Mouse (Mus musculus): ENCODE results near the gene a.
A peak's percentile ranks its signal among the peaks of the same experiment; 100 is the strongest.
"Not testable (repeated sequence)": the region's sequence is repeated elsewhere in the genome, so short reads cannot be mapped to it uniquely, and the experiment has no call there.

a gene

DNA sequence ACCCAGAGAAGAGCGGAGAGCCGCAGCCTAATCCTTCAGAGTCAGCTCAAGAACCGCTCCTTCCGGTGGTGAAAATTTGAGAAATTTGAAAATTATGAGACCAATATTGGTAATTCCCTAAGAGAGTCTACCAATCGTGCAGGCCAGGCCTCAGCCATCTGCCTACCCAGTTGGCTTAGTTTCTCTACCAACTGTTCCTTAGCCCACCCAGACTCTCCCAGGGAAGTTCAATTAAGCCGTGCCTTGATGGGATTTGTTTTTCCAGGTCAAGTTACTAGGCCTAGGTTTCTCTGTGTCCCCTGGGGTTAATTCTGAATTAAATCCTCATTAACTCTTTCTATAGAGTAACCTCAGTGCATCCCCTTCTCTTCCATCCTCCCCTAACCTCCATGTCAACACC lies 221.8 kb downstream of the a start:
- peak; percentile 76 for DNase-seq

DNA sequence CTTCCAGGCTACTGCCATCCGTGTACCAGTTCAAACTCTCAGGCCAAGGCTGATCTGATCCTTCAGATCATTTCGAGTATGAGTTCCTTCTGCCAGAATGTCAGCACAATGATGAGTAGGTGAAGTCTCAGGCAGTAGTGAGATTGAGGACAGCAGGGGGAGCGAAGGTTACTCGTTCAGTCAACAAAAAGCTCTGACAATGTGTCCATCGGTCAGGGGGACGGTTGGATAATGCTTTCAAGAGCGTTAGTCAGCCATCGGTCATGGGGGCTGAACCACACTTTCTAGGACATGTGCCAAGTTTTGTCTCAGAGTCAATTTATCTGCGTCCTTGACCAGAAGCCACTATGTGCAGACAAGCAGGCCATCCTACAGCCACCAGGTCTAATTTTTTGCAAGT lies 225.5 kb downstream of the a start:
- DNase-seq = not testable (repeated sequence)

DNA sequence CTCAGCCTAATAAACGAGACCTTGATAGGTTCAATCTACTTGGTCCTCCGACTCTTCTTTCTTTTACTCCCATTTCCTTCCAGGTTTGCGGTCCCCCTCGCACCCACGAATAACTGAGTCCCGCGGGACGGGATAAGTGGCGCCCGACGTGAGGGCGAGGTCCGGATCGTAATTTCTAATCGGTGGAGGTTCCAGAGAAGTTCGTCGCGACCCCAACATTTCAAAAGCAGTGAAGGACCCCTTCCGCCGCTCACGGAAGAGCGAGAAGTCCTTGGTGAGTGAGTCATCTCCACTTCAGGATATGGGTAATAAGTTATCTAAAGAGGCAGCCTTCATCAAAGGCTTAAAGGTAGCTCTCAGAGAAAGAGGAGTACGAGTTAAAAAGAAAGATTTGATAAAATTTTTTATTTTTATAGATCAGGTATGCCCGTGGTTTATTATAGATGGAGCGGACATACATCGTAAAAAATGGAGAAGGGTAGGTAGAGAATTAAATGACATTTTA lies 227.1 kb downstream of the a start, which contains the start of gene Gm14226:
Gene Gm14226 (plus strand): TSS at position 16 of the 505 bp plus-strand sequence.
- not testable (repeated sequence) for DNase-seq

DNA sequence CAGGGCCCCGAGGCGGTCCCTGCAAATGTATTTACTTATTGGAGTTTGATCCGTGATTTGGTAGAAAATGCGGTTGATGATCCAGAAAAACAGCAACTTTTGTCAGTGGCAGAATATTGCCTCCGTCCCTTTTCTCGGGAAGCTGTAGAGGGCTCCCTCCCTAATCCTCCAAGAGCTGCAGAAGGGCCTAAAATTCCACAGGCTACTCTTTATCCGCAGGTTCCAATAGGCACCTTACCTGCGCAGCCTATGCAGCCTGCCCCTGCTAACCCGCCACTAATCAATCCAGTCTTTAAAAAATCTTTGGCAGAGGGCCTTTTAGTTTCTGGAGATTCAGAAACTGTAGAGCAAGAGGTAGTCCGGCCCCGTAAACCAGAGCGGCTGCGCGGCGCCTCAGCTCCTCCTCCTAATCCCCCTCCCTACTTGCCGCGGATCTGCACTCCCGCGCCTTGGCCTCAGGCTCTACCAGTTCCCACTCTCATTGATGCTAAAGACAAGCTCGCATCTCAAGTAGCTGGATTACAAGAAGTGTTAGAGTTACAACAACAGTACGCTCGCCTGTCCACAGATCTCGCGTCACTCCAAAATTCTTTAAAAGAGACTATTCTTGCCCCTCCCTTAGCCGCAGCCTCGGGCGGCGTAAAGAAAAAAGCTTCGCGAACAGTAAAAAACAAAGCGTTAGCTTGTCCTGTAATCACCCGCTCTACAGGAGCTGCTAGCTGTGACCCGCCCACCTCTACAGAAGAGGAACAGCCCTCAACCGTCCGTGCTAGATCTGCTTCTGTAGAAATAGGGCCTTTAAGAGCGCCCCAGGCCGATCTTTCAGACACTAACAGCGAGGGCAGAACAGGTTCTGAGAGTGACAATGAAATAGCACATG lies 227.8 kb downstream of the a start:
- DNase-seq = peak; percentile 88

DNA sequence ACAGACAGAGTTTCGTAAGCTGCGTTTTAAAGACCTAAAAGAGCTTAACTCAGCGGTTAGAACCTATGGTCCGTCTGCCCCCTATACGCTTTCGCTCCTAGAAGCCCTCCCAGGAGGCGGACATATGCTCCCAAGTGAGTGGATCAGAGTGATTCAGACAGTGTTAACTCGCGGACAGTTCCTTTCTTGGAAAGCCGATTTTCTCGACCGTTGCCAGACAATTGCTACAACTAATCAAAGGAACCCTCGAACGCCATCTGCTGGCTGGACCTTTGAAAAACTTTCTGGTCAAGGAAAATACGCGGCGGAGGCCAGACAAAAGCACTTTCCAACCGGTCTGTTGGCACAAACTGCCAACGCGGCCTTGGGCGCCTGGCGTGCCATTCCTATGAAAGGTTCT lies 228.5 kb downstream of the a start:
- DNase-seq = peak; percentile 97

DNA sequence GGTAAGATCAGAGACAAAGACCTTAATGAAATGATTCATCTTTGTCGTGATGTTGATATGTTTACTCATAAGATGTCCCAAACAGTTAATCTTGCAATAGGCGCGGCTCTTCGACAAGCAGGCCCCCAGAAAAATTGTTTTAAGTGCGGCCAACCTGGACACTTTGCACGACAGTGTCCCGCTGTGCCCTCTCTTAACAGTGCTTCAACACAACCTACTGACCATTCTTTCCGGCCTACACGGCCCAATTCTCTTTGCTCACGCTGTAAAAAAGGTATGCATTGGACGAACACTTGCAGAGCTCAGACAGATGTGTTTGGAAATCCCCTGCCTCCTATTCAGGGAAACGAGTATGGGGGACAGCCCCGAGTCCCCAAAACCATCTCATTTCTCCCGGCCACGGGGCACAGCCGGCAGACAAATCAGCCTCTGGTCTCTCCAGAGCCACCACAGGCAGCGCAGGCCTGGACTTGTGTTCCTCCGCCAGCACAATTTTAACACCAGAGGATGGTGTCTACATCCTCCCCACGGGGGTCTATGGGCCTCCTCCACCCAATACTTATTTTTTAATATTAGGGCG lies 229.1 kb downstream of the a start:
- not testable (repeated sequence) for DNase-seq

DNA sequence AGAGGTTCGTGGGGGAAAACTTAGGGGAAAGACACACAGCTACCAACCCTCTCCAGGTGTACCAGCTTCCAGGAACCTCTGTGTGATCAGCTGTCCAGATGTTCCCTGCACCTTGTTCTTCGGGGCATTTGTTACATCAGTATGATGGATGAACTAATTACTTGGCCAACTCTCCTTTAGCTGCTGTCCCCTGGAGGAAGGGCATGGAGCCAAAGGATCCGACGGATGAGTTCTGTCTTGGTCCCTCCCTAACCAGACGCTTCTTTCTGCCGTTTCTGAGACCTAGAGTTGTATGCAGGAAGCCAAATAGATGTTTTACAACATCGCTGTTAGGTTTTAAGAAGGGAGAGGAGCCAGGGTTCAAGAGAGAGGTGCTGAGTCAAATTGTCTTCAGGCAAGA lies 239.6 kb downstream of the a start:
- no peak for DNase-seq

DNA sequence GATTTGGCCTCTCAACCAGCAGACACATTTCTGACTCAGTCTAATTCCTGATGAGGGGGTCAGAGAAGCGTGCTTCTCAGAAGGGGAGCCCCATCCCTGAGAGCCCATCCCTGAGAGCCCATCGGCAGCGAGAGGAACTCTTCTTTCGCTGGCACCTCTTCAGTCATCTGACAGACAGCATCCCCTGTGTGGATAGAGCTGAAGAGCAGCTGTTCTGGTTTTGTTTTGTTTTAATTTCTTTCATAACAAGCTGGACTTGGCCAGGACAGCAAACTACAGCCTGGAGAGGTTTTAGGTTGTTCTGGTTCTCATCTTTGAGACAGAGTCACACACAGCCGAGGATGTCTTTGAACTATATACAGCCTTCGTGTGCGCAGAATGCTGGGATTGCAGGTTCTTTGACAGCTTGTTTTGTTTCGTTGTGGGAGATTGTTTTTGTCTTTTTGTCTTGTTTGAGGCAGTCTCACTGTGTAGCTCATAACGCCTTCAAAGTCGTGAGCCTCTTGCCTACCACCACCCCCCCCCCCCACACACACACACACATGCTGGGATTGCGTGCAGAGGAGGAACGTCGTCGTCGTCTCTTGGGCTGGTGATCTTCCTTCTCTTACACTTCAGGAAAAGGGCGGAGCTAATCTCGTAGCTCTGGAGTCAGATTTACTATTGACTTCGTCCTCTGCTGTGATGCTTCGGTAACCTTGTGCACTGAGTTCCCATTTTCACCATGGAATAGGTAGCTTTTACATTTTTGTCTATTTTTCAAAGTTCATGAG lies 241.9 kb downstream of the a start:
- no peak for DNase-seq

DNA sequence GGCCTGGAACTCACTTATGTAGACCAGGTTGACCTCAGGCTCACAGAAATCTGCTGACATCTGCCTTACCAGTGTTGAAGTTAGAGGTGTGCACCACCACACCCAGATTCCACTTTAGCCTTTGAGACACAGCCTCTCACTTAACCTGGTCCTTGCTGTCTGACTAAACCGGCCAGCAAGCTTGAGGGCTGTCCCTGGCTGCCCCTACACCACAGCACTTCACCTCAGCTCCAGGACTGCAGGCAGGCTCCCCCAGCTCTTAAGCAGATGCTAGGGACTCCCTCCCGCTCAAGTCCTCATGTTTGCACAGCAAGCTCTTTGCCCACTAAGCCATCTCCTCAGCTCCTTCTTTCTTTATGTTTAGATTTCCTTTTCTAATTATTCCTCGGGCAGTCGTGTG lies 248.8 kb downstream of the a start:
- DNase-seq = no peak

DNA sequence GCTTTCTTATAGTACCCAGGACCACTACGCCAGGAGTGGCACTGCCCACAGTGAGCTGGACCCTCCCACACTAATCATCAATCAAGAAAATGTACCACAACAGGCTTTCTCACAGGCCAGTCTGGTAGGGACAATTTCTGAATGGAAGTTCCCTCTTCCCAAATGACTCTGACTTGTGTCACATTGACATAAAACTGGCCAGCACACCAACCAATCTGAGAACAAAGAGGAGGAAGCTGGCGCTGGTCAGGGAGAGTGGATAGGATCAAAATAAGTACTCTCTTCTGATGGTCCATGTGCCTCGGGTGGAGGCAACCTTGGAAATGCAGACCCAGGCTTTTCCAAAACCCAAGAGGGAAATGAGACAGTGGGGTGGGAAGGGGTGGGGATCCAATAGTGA lies 253.3 kb downstream of the a start:
- no peak for DNase-seq

DNA sequence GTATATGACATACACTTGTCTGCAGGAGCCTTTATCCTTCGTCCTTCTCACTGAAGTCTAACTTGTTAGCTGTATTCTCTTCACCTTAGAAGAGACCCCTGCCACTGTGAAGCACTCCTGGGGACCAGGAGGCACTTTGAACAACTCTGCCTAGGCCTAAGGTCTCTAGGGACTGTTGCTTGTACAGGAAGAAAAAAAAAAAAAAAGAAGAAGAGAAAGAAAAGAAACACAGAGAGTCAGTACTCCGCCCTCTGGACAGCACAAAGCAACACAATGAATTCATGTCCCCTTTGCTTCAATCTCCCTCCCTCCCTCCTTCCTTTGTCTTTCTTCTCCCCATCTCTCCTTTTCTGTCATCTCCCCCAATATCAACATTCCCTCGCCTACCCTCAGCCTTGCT lies 253.9 kb downstream of the a start:
- DNase-seq = no peak

DNA sequence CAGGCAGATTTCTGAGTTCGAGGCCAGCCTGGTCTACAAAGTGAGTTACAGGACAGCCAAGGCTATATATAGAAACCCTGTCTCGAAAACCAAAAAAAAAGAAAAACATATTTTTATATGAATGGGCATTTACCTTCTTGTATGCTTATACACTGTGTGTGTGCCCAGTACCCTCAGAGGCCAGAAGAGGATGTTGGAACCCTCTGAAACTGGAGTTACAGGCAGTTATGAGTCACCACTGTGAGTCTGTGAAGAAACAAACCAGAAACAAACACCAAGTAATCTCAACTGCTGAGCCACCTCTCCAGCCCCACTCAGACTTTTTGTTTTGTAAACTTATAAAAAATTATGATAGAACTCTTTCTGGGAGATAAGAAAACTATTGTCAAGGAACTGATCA lies 255.6 kb downstream of the a start:
- DNase-seq = no peak

DNA sequence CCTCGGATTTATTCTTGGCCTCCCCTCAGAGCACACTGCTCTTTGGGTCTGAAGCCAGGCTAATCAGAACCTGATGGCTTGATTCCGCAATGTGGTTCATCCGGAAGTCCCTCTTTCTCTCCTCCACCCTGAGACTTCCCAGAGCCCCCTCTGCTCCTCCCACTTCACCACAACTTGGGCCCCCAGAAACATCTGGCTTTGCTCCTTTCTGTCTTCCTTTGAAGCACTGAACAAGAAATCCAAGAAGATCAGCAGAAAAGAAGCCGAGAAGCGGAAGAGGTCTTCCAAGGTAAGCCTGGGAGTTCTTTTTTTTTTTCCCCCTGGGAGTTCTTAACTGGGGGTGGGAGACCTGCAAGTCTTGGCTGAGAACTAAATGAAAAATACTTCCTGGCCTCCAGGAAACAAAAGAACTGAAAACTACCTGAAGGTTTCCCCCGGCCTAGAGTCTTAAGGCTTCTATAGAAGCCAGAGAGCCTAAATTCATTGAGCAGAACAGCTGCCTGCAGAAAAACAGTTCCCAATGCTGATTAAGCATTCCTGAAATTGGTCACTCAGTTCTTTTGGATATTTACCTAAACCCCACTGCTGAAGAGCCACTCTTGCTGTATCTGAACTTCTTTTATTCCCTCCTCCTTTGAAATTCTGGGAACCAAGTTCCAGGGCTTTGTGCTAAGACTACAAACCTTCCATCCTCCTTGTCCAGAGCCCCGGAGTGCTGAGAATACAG lies 256.4 kb downstream of the a start:
- no peak for DNase-seq

DNA sequence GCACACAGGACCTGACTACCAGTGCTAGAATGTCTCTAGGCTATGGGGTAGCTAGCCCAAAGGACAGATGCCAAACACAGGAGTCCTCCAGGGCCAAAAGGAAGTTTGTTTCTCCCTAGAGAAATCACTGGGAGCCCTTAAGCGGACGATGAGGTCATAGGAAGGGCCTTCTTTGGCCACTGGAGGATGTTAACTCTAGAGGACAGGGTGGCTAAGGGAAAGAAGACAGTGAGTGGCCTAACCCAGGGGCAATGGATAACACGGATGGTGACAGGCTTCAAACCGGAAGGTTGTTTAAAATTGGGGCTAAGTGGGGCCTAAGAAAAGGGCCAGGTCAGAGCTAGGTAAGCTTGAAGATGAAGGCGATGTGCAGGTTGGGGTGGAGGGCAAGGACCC lies 258.9 kb downstream of the a start:
- no peak for DNase-seq

DNA sequence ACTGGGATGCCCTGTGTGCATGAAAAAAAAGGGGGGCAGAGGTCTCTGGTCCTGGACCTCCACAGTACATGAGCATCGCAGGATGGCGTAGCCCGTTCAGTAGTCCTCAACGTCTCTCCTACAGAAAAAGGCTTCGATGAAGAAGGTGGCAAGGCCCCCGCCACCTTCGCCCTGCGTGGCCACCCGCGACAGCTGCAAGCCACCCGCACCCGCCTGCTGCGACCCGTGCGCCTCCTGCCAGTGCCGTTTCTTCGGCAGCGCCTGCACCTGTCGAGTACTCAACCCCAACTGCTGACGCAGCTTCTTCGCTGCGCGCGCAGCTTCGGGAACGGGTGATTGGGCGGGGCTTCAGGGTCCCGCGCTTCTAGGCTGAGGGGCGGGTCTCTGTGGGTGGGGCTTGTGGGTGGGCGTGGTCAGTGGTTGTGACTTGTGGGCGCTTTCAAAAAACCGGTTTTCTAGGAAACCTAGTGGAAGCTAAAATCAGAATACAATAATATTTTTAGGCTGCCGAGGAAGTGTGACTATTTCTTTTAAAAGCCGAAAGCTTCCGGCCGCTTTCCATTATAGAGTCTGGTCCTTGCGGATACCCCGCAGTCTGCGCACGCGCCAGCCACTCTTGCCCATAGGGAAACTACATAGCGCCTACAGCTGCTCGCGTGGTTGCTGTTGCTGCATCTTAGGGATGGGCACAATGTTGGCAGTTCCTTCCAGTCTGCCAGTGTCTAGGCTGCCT lies 259.5 kb downstream of the a start:
- DNase-seq = peak; percentile 97

DNA sequence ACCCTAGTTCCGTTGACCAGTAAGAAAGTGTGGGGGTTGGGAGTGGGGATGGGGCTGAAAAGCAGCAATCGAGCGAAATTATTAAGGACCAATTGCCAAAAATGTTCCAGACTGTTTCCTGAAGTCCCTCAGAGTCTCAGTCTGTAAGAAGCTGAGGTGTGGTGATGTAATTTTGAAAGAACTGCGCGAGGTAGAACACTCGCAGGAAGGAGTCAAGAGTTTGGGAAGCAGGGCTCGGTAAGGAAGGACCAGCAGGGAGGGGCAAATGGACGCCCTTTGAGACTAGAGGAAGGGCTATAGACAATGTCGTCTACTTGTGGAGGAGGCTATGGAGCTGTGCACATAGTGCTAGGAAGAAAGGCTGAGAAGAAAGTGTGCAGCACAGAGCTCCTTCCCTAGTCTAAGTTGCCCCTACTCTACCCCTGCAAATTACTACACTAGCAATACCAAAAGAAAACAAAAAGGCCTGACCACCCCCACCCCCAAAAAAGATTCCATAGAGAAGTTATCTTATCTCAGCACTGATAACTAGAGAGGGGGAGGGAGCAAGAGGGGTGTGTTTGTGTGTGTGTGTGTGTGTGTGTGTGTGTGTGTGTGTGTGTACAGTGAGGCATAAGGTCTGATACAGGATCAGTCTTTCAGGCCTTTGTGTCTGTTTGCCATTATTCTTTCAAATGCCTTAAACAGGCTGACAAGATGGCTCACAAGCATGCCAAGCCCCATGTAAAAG lies 260.6 kb downstream of the a start:
- DNase-seq = no peak

DNA sequence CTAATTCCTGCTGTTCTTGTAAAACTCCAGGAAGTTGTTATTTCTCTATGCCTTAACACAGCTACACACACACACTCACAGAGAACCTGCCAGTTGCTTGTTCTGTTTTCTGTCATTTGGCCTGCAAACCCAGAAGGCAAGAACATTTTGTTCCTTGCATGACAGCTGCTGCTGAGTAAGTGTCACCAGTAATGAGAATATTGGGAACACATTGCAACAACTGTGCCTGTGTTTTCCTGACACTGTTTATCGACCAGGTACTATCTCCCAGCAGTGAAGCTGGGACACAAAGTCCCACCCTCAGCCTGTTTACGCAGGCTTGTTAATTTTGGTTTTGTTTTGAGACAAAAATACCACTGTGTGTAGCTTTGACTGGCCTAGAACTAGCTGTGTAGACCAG lies 261.5 kb downstream of the a start:
- no peak for DNase-seq

DNA sequence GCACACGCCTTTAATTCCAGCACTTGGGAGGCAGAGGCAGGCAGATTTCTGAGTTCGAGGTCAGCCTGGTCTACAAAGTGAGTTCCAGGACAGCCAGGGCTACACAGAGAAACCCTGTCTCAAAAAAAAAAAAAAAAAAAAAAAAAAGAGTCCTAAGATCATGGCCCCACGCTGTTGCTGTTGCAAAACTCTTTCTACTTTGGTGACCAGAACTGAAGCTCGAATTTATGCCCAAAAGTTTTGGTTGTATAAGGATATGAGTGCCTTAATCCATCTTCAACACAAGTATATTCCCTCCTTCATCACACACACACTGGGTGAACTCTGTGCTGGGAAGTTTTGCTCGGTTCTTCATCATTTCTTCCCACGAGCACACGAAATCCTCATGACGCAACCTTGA lies 262.3 kb downstream of the a start:
- not testable (repeated sequence) for DNase-seq

DNA sequence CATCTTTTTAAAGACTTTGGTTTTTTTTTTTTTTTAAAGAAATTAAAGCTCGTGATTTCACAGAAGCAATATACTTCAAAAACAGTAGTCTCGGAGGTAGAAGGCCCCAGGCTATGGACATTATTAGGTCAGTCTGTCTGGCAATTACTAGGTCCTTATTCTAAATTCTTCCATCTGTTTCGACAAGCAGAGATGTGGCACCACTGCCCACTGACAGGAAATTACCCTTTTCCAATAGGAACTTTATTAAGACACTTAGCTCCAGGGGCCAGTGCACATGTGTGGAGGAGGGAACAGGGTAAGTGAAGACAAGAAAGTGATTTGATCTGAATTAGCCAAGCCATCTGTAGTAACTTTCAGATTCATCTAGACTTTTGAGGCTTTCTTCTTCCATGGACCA lies 263.5 kb downstream of the a start:
- DNase-seq = no peak

DNA sequence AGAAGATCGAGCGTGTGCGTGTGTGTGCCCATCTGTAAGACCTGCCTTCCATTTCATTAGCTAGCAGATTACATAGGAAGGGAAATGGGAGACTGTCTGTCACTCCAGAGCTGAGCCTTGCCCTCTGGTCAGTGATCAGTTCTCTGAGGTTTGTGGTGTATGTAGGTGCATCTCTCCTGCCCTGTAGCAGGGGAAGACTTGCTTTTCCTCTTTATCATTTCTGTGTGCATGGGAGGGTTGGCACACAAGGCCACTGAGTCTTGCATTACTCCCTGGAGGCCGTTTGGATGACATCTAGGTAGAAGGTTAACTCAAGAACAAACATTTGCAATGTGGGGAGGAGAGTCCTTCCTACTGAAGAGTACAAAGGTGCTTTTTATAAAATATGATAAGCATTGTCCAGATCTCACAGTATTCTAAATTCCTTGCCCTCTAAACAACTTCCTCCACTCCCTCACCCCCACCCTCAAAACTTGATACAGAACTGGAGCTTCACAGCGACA lies 264.9 kb downstream of the a start:
- DNase-seq = no peak

DNA sequence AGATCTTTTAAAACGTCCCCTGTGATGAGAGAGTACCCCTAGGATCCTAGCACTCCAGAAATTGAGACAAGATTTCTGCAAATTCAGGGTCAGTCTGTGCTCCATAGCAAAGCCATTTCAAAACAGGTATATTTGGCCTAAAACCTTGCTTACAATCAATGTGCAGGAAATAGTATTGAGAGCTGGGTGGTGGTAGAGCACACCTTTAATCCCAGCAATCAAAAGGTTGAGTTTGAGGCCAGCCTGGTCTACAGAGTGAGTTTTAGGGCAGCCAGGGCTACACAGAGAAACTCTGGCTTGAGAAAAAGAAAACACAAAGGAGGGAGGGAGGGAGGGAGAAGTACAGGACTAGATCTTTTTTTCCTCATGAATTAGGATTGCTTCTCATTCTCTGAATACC lies 266.2 kb downstream of the a start:
- no peak for DNase-seq

Data from retina, postnatal 1 day (tissue).